Mouse (Mus musculus): ENCODE results near the gene Rest.
A peak's percentile ranks its signal among the peaks of the same experiment; 100 is the strongest.

Gene Rest

DNA sequence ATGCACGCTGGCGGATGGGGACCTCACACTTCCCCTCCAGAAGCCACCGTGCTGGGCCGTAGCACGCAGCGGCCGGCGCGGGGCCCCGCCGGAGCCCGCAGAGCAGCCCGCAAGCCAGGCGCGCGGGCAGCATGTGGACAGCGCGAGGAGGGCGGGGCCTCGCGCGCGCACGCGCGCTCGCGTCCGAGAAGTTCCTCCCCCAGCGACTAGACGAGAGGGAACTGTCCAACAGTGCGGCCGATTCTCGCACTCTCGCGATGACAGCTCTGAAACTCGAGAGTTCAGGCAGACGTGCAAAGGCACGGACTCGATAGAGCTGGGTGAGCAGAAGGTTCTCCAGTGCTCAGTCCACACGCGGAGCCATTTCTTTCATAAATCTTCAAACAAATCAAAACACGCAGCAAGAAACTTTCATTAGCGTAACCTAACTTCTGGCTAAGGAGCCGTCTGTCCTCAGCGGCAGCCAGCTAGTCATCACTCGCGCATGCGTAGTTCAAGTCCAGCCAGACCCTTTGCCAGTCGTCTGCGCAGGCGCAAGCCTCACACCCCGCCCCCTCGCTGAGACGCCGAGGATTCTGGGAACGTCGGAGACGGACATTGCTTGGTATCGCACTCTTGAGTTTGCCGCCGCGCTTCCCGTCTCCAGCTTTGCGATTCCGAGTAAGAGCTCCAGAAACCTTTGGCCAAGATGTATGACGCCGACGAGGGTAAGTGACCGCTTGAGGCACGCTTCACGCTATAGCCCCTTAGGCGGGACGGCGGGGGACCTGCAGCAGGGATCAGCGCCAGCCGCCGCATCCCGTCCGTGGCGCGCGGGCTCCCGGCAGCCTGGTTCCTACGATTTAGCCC is 44.9 kb downstream of the Rest start, which contains the start of the genes Noa1 and Polr2b:
Noa1 (minus strand) TSS at position 161 of the 849 bp plus-strand sequence.
Polr2b (plus strand) TSS at position 224 of the 849 bp plus-strand sequence.
- DNase-seq (ENCODE audit: low spot score in 2 of 2) = peak; percentile 98 to 99

GRCm38 (mm10) chr5:77314206-77314605 is 48.9 kb downstream of the Rest start:
- DNase-seq (ENCODE audit: low spot score in 2 of 2) = no peak

GRCm38 (mm10) chr5:77314986-77315385 is 49.7 kb downstream of the Rest start:
- DNase-seq (ENCODE audit: low spot score in 2 of 2) = no peak

DNA sequence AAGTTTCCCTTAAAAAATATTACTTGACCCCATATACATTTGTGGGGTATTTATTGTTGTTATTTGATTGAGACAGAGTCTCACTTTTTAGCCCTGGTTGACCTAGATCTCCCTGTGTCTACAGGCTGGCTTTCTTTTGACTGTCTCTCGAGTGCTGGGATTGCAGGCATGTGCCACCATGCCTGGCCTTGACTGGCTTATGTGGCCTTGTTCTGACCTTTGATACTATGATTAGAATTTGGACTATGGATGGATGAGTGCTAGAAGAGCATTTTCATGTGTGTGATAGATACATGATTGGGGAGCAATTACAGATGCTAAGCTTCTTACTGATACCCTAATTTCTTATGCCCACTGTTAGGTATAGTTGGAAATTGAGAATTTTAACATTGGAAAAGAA is 59.6 kb downstream of the Rest start:
- no peak for DNase-seq (ENCODE audit: low spot score in 2 of 2)

- DNase-seq (ENCODE audit: low spot score in 2 of 2) = no peak
These were observed 64.9 kb downstream of the Rest start for GRCm38 (mm10) chr5:77330154-77330553.
